Mouse (Mus musculus) kidney, postnatal 0 days (tissue): Measurements from ENCODE around the gene Spin1. TPM values are rescaled to one million over a fixed set of nuclear protein-coding genes. Genes with fewer than 3 reads are reported as not detected.
"Not testable (repeated sequence)": the region's sequence is repeated elsewhere in the genome, so short reads cannot be mapped to it uniquely, and the experiment has no call there.

Experiments
- ATAC-seq: fragments of 200-750 bp; cut with Nextera tagmentation; replicated peaks from 2 replicates; pipeline ENCODE4 v1.8.0; 2017; ENCODE audit warnings: low read depth, moderate number of reproducible peaks, moderate TSS enrichment, moderate library complexity; ENCODE audit not compliant: low FRiP score
- DNase-seq: peaks from one replicate; pipeline ENCODE4 v3.0.0-alpha.2; 2016; ENCODE audit warnings: low spot score
- H3K27ac ChIP-seq: fragments of 300-500 bp; sonication (generic); 2 replicates; pipeline ENCODE4 v1.5.1; 2014; ENCODE audit warnings: mild to moderate bottlenecking
- H3K27me3 ChIP-seq: fragments of 300-500 bp; sonication (generic); 2 replicates; pipeline ENCODE4 v1.6.1; 2014; ENCODE audit warnings: low read length, mixed read lengths; ENCODE audit not compliant: insufficient read depth
- H3K36me3 ChIP-seq: fragments of 300-500 bp; sonication (generic); 2 replicates; pipeline ENCODE4 v1.6.1; 2014; ENCODE audit warnings: low read length, mixed read lengths; ENCODE audit not compliant: insufficient read depth
- H3K4me1 ChIP-seq: fragments of 300-500 bp; sonication (generic); replicated peaks from 2 replicates; pipeline ENCODE4 v1.6.1; 2014; ENCODE audit warnings: antibody characterized with exemption, low read length, mixed read lengths; ENCODE audit not compliant: insufficient read depth
- H3K4me2 ChIP-seq: fragments of 300-500 bp; sonication (generic); 2 replicates; pipeline ENCODE4 v1.6.1; 2014; ENCODE audit warnings: mild to moderate bottlenecking, low read length, moderate library complexity, mixed read lengths
- H3K4me3 ChIP-seq: fragments of 300-500 bp; sonication (generic); replicated peaks from 2 replicates; pipeline ENCODE4 v1.5.1; 2014; ENCODE audit warnings: low read depth, low read length
- H3K9ac ChIP-seq: fragments of 300-500 bp; sonication (generic); 2 replicates; pipeline ENCODE4 v1.6.1; 2014; ENCODE audit warnings: low read depth, low read length
- H3K9me3 ChIP-seq: fragments of 300-500 bp; sonication (generic); replicated peaks from 2 replicates; pipeline ENCODE4 v1.6.1; 2016; ENCODE audit warnings: low read length, inconsistent platforms, mixed read lengths
- CTCF ChIP-seq: IDR thresholded peaks from 2 replicates; pipeline ENCODE4 v1.5.1; 2016; ENCODE audit warnings: antibody characterized with exemption, low read depth, mild to moderate bottlenecking, moderate library complexity
- WGBS: fragments of 180-500 bp; shearing (Covaris S2); extraction: QIAGEN DNeasy Blood & Tissue Kit; methylation state at CpG from one replicate; pipeline ENCODE4 v1.1.7; 2014; 5-methylcytosine and 5-hydroxymethylcytosine counted together
- polyA plus RNA-seq: library from polyadenylated mRNA; unstranded; fragments of >200 nt; fragmentation: Nextera tagmentation; extraction: Ambion mirVana; gene quantifications from 2 replicates; pipeline ENCODE4 v1.2.1, GENCODE M21; 2015

The Spin1 gene
- polyA plus RNA-seq, 1 experiment from 2014 or later: 67.6 TPM

DNA sequence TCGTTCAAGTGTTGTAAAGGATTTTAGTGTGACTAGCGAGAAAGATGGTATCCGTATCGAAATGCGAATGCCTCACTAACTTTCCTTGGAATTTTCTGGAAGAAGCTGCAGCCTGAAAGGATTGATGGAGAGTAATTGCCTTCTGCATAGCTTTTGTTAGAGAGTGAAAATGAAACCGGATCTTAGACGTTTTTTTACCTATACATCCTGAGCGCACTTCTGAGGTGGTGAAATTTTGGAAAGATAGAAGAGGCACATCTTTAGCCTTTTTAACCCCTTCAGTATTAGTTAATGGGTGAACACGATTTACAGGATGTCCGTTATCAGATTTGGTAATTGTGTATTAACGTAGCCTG is 1.1 kb downstream of the Spin1 start:
- no peaks in the 10 kb centered on the region for H3K27me3 ChIP-seq
- DNase-seq: peak; percentile 67
- 16% methylated on average over 11 of the region's 11 CpGs for WGBS

DNA sequence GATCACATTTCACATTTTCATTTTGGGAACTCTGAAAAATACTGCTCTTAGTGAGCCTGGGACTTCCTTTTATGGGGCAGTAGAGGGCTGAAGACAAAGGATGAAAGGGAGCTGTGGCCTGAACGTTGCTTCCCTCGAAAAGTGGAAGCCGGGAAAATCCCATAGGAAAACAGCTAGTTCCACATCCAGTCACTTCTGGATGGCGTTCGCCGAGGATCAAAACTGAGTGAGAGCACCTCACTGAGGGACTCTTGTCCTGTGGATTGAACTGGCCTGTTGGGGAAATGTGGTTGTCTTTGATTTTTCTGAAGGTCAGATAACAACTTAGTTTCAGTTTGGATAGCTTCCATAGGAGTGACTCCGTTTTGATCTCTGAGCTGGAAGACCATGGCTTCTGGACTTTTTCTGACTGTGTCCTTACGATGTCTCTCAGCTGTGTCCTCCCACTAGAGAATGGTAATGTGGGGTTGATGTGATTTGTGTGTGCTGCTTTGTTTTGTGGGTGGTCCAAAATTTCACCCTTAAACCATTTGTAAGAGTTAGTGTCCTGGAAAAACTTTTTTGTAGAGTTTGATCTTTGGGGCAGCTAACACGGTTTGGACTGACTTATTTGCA is 2.5 kb downstream of the Spin1 start:
- WGBS: 46% methylated on average over 9 of the region's 9 CpGs
- Histone ChIP-seq H3K27me3 (no peaks in the 10 kb centered on the region), H3K36me3 (no peaks in the 10 kb centered on the region), H3K4me1 (peaks cover 8% of the 10 kb centered on the region), H3K4me3 (0 out of 2 replicates have a peak overlapping the region, but pooled peaks have one; percentile 10), H3K4me2 (peak overlapping the region; percentile 47), H3K27ac (peak overlapping the region; percentile 70), H3K9ac (peak overlapping the region; percentile 18; the same call in 1 of the 2 replicates), H3K9me3 (no peaks in the 10 kb centered on the region; the same call in 1 of the 2 replicates)
- peak; percentile 63 for DNase-seq
- ATAC-seq: no peak
- no peak for TF ChIP-seq CTCF

More for the DNA sequence above, 1.1 kb downstream of the Spin1 start:
- H3K4me3 ChIP-seq: peak overlapping the region; percentile 96
- H3K9ac ChIP-seq: peak overlapping the region; percentile 98
- H3K4me1 ChIP-seq: peaks cover 8% of the 10 kb centered on the region
- peak overlapping the region; percentile 92 for H3K4me2 ChIP-seq
- no peak for ATAC-seq
- TF ChIP-seq CTCF: no peak
- H3K36me3 ChIP-seq: no peaks in the 10 kb centered on the region
- no peaks in the 10 kb centered on the region; the same call in 1 of the 2 replicates for H3K9me3 ChIP-seq
- H3K27ac ChIP-seq: peak overlapping the region; percentile 97

DNA sequence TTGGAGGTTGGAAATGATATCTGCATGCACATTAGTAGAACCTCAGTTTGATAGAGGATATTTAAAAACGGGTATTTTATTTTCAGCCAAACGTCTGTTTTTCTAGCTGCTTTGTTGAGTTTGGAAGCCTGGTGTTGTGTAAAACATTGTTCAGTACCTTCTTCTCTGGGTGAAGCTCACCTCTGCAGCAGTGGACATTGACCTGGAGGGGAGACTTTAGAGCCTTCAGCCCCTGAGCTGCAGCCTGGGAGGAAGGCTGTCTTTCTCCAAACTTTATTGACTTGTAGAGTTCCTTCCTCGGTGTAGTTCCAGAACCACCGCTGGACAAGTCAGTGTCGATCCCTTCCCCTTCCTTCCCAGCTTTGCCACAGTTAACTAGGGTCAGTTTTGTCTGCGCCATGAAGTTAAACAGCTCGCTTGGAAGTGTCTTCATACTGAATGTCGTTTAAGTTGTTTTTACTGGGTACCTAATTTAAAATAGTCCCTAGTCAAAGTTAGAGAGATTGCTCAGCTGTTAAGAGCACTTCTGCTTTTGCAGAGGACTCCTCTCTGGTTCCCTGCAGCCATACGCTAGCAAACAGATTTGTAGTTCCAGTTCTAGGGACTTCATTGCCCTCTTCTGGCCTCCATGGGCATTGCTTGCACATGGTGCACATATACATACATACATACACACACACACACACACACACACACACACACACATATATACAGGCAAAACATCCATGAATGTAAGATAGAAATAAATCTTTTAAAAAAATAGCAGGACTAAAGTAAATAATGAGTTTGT is 3.4 kb downstream of the Spin1 start:
- no peak for DNase-seq
- Histone ChIP-seq H3K27me3 (no peaks in the 10 kb centered on the region), H3K27ac (peak overlapping the region; percentile 37; the same call in 1 of the 2 replicates), H3K4me1 (peaks cover 8% of the 10 kb centered on the region), H3K9ac (no peak overlapping the region), H3K4me3 (no peak overlapping the region), H3K4me2 (no peak overlapping the region), H3K36me3 (no peaks in the 10 kb centered on the region), H3K9me3 (no peaks in the 10 kb centered on the region; the same call in 1 of the 2 replicates)
- 93% methylated on average over 9 of the region's 9 CpGs for WGBS
- no peak for ATAC-seq
- TF ChIP-seq CTCF: no peak

DNA sequence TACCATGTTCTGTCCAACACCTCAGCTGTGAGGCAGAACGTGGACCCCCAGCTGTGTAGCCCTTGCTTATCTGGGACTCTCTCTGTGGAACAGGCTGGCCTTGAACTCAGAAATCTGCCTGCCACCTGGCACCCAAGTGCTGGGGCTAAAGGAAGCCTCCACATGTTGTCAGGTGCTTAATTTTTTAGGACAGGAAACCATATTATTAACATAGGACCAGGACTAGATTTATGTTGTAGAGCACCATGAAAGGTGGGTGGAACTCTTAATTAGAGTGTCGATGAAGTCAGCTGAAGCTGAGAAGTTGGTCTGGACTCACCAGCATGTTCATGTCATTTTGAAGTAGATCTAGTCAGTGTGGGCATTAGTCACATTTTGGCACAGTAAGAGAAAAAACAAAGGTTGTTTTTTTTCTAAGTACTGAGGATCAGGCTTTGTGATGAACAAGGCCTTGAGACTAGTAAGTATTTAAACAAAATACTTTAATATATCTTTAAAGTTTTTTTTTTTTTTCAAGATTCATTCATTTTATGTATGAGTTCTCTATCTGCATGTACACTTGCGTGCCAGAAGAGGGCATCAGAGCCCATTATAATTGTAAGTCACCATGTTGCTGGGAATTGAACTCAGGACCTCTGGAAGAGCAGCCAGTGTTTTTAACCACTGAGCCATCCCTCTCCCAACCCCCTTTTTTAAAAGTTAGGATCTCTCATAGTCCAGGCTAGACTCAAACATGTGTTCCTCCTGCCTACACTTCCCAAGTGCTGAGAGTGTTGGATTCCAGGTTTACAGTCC is 5.4 kb downstream of the Spin1 start:
- TF ChIP-seq CTCF: peak; percentile 21; the same call in 1 of the 2 replicates
- no peak overlapping the region for H3K9ac ChIP-seq
- 93% methylated on average over 3 of the region's 3 CpGs for WGBS
- H3K4me1 ChIP-seq: peaks cover 8% of the 10 kb centered on the region
- H3K4me3 ChIP-seq: no peak overlapping the region
- no peak overlapping the region for H3K4me2 ChIP-seq
- no peaks in the 10 kb centered on the region; the same call in 1 of the 2 replicates for H3K9me3 ChIP-seq
- DNase-seq (no peak), ATAC-seq (no peak)
- H3K27me3 ChIP-seq: no peaks in the 10 kb centered on the region
- H3K36me3 ChIP-seq: no peaks in the 10 kb centered on the region
- no peak overlapping the region for H3K27ac ChIP-seq

DNA sequence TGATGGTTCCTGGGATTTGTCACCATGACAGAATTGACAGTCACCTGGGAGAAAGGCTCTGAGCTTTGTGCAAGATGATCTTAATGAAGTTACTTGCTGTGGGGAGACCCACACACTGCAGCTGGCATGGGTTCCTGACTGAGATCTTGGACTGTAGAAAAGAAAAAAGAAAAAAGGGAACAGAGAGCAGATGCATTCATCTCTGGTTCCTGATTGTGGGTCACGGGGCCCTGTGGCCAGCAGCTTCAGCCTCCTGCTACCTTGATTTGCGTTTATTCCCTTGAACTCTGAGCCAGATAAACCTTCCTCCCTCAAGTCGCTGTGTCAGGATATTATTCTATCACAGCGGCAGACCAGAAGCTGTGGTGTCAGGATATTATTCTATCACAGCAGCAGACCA is 6.1 kb downstream of the Spin1 start:
- 72% methylated on average over 4 of the region's 4 CpGs for WGBS
- no peaks in the 10 kb centered on the region for H3K36me3 ChIP-seq

DNA sequence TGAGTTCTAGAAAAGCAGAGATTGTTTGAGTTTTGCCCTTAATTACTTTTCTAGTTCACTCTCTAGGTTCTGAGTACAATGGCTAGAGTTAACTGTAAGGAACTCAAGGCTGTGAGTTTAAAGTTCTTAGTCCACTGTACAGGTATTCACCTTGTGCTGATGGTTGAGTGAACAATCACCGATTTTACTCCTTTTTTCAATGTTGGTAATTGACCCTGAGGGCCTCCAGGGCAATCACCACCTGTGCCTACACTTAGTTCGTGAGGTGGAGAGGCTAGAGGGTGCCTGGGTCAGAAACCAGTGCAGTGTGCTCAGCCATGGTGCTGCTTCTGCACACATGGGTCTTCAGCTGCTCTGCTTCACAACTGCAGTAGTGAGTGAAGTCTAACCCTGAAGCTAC is 8.8 kb downstream of the Spin1 start:
- Histone ChIP-seq H3K4me1 (no peaks in the 10 kb centered on the region), H3K9ac (no peak overlapping the region)
- WGBS: 86% methylated on average over 2 of the region's 2 CpGs

More for the DNA sequence above, 6.1 kb downstream of the Spin1 start:
- no peak overlapping the region for H3K4me3 ChIP-seq
- H3K4me2 ChIP-seq: no peak overlapping the region
- TF ChIP-seq CTCF: no peak
- DNase-seq (no peak), ATAC-seq (no peak)
- no peak overlapping the region for H3K27ac ChIP-seq
- no peaks in the 10 kb centered on the region; the same call in 1 of the 2 replicates for H3K9me3 ChIP-seq
- no peaks in the 10 kb centered on the region for H3K27me3 ChIP-seq
- H3K9ac ChIP-seq: no peak overlapping the region
- peaks cover 8% of the 10 kb centered on the region for H3K4me1 ChIP-seq

DNA sequence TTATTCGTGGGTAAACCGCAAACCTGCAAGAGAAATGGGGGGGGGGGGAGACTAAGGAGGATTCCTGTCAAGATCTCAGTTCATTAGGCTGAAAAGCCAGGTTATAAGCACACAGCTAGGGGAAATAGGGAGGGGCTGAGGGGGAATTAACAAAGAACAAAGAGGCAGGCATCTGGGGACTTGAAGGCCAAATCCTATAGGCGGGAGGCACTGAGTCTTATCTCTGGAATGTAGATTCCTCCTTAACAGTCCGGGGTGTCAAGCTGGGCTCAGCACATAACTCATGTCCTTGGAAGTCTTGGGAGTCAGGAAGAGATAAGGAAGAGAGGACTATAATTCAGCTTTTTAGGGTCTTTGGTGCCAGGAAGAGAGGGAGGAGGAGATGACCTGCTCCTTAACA is 13.7 kb downstream of the Spin1 start:
- not testable (repeated sequence) for H3K4me3 ChIP-seq, ATAC-seq, H3K4me2 ChIP-seq, H3K27me3 ChIP-seq, H3K9me3 ChIP-seq, H3K36me3 ChIP-seq, H3K4me1 ChIP-seq, H3K27ac ChIP-seq, H3K9ac ChIP-seq
- WGBS: 66% methylated on average over 4 of the region's 4 CpGs
- peak; percentile 42 for DNase-seq

More for the DNA sequence above, 8.8 kb downstream of the Spin1 start:
- TF ChIP-seq CTCF: no peak
- no peak for ATAC-seq
- H3K4me2 ChIP-seq: no peak overlapping the region
- no peak overlapping the region for H3K27ac ChIP-seq
- H3K27me3 ChIP-seq: no peaks in the 10 kb centered on the region
- DNase-seq: no peak
- no peak overlapping the region for H3K4me3 ChIP-seq
- no peaks in the 10 kb centered on the region for H3K36me3 ChIP-seq
- H3K9me3 ChIP-seq: no peaks in the 10 kb centered on the region; the same call in 1 of the 2 replicates
